Mouse (Mus musculus) erythroblast, embryonic 14.5 days (primary cell): ENCODE measurements around the gene Vdac1. TPM values are rescaled to one million over a fixed set of nuclear protein-coding genes. Genes with fewer than 3 reads are reported as not detected.

Experiments used
- H3K27me3 ChIP-seq: 2 replicates; pipeline ENCODE4 v1.6.1; 2012; ENCODE audit warnings: inconsistent platforms; ENCODE audit not compliant: control insufficient read depth
- H3K36me3 ChIP-seq: 2 replicates; pipeline ENCODE4 v1.6.1; 2012; ENCODE audit warnings: mild to moderate bottlenecking, inconsistent platforms; ENCODE audit not compliant: control insufficient read depth
- H3K4me1 ChIP-seq: 2 replicates; pipeline ENCODE4 v1.6.1; 2012; ENCODE audit warnings: inconsistent platforms; ENCODE audit not compliant: control insufficient read depth
- H3K4me3 ChIP-seq: replicated peaks from 2 replicates; pipeline ENCODE3; 2012; ENCODE audit warnings: moderate library complexity, mild to moderate bottlenecking, inconsistent platforms
- H3K9me3 ChIP-seq: 2 replicates; pipeline ENCODE4 v1.6.1; 2012; ENCODE audit warnings: low read length, inconsistent platforms, mixed read lengths; ENCODE audit not compliant: control insufficient read depth
- GATA1 ChIP-seq: IDR thresholded peaks from 2 replicates; pipeline ENCODE4 v1.6.1; 2012; ENCODE audit warnings: low read length, inconsistent platforms, mixed read lengths
- TAL1 ChIP-seq: IDR thresholded peaks from 3 replicates; pipeline ENCODE4 v1.6.1; 2012; ENCODE audit warnings: low read length, inconsistent platforms, mixed read lengths
- polyA plus RNA-seq: library from polyadenylated mRNA; stranded (reverse); fragments of >175 nt; gene quantifications from 2 replicates; pipeline ENCODE4 v1.2.3, GENCODE M21; 2012

Gene Vdac1
- polyA plus RNA-seq, 1 experiment: 1.0 TPM

DNA sequence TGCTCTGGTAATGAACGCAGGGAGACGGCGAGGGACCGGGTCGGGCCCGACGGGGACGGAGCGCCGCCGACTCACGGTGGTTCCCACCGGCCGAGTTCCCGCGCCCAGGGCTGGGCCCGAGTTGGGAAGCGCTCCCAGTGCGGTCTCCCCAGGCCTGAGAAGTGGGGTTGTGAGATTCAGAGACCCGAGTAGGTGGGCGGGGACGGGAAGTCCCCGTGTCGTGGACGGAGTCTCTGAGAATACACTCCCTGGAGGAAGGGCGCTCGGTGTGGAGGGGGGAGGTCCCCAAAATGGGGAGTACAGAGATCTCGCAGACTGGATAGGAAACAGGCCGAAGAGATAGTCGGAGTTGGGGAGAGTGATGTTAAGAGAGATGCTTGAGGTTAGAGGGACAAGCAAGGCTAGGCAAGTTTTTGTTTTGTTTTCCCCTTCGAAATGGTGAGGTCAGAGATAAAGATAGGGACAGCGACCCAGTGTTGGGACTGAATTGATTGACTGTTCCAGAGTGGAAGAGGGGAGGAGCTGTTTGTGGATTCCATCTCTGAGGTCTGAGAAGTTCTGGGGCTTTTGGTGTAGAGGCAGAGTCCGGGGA, 36.0 kb downstream of the Vdac1 start:
- peaks cover 5% of the 10 kb centered on the region; the same call in 1 of the 2 replicates for H3K36me3 ChIP-seq
- peaks cover 31% of the 10 kb centered on the region for H3K4me1 ChIP-seq
- H3K9me3 ChIP-seq: peaks cover 4% of the 10 kb centered on the region; the same call in 1 of the 2 replicates
- H3K4me3 ChIP-seq: peak overlapping the region; percentile 78
- TF ChIP-seq TAL1 (no peak), GATA1 (no peak)
- H3K27me3 ChIP-seq: no peaks in the 10 kb centered on the region

GRCm38 (mm10) chr11:52397385-52397987, 36.8 kb downstream of the Vdac1 start:
- H3K4me1 ChIP-seq: peaks cover 31% of the 10 kb centered on the region

GRCm38 (mm10) chr11:52401476-52401875, 40.8 kb downstream of the Vdac1 start:
- Histone ChIP-seq H3K4me1 (peaks cover 16% of the 10 kb centered on the region), H3K36me3 (peaks cover 38% of the 10 kb centered on the region), H3K4me3 (no peak overlapping the region), H3K27me3 (no peaks in the 10 kb centered on the region), H3K9me3 (peaks cover 4% of the 10 kb centered on the region; the same call in 1 of the 2 replicates)
- TF ChIP-seq GATA1 (no peak), TAL1 (no peak)

More at GRCm38 (mm10) chr11:52397385-52397987, 36.8 kb downstream of the Vdac1 start:
- no peak for TF ChIP-seq TAL1
- H3K36me3 ChIP-seq: peaks cover 7% of the 10 kb centered on the region
- no peaks in the 10 kb centered on the region for H3K27me3 ChIP-seq
- H3K9me3 ChIP-seq: peaks cover 4% of the 10 kb centered on the region; the same call in 1 of the 2 replicates
- peak overlapping the region; percentile 78 for H3K4me3 ChIP-seq

DNA sequence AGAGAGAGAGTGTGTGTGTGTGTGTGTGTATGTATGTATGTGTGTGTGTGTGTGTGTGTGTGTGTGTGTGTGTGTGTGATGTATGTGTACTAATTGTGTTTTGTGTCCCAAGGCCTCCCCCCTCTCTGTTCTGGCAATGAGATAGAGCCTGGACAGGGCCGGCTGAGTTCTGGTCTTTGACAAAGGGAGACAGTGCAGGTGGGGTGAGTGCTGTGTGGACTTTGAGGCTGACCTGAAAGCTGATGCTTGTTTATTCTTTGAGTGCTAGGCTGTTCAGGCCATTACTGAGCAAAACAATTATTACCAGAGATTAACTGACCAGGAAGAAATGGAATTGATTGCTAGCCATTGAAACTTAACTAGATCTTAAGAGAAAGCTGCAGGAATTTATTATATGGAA, 41.9 kb downstream of the Vdac1 start:
- Histone ChIP-seq H3K36me3 (peaks cover 49% of the 10 kb centered on the region), H3K9me3 (peaks cover 2% of the 10 kb centered on the region; the same call in 1 of the 2 replicates), H3K4me1 (peaks cover 6% of the 10 kb centered on the region), H3K4me3 (no peak overlapping the region), H3K27me3 (no peaks in the 10 kb centered on the region)
- TF ChIP-seq TAL1 (no peak), GATA1 (no peak)

- Histone ChIP-seq H3K9me3 (no peaks in the 10 kb centered on the region), H3K4me3 (no peak overlapping the region), H3K36me3 (peaks cover 61% of the 10 kb centered on the region), H3K27me3 (no peaks in the 10 kb centered on the region), H3K4me1 (no peaks in the 10 kb centered on the region; the same call in 1 of the 2 replicates)
- TF ChIP-seq GATA1 (no peak), TAL1 (no peak)
These were observed 43.5 kb downstream of the Vdac1 start for GRCm38 (mm10) chr11:52404209-52404608.

DNA sequence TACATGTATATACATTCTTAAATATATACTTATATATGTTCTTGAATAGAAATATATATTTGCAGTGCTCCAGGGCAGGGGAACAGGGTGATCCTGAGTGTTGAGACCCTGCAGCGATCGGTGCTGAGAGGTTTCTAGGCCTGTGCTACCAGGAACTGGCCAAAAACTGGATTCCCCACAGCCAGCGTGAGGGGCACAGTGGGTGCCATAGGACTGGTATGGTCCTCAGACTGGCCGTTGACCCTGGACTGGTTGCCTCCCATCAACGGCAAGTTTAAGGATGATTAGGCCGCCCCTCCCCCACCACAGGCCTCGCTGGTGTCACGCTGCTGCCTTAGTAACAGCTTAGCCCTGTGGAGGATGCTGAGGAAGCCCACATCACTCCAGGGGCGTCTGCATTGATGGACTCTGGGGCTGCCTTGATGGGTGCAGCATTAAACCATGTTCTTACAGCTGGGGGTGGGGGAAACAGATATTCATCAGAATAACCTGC, 44.6 kb downstream of the Vdac1 start:
- no peak overlapping the region for H3K4me3 ChIP-seq
- TF ChIP-seq GATA1: no peak
- no peaks in the 10 kb centered on the region for H3K27me3 ChIP-seq
- peaks cover 62% of the 10 kb centered on the region for H3K36me3 ChIP-seq
- no peaks in the 10 kb centered on the region; the same call in 1 of the 2 replicates for H3K4me1 ChIP-seq
- H3K9me3 ChIP-seq: no peaks in the 10 kb centered on the region

GRCm38 (mm10) chr11:52409316-52409715, 48.7 kb downstream of the Vdac1 start:
- Histone ChIP-seq H3K36me3 (peaks cover 42% of the 10 kb centered on the region), H3K4me1 (no peaks in the 10 kb centered on the region), H3K9me3 (no peaks in the 10 kb centered on the region), H3K4me3 (no peak overlapping the region), H3K27me3 (no peaks in the 10 kb centered on the region)
- no peak for TF ChIP-seq TAL1
- no peak for TF ChIP-seq GATA1

GRCm38 (mm10) chr11:52418358-52418757, 57.7 kb downstream of the Vdac1 start:
- H3K27me3 ChIP-seq: no peaks in the 10 kb centered on the region
- H3K9me3 ChIP-seq: no peaks in the 10 kb centered on the region
- no peak overlapping the region for H3K4me3 ChIP-seq
- H3K36me3 ChIP-seq: no peaks in the 10 kb centered on the region
- TF ChIP-seq TAL1 (no peak), GATA1 (no peak)
- H3K4me1 ChIP-seq: peaks cover 2% of the 10 kb centered on the region; the same call in 1 of the 2 replicates

DNA sequence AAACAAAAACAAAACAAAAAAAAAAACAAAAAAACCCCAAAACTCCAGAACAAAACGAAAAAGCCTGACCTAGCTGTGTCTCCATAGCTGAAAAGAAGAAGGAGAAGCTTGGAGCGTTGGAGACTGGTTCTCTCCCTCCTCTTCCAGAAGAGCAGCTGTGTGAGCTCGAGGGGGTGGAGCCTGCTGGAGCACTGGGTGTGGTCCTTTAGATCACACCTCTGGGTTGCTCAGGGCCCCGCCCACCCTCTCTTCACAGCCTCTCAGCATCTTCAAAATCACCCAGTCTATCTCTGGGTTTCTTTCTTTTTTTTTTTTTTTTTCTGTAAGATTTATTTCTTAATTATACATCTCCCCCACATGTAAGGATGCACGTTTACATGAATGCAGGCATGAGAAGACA, 58.6 kb downstream of the Vdac1 start:
- no peaks in the 10 kb centered on the region for H3K9me3 ChIP-seq
- no peak overlapping the region for H3K4me3 ChIP-seq
- H3K27me3 ChIP-seq: no peaks in the 10 kb centered on the region
- TF ChIP-seq TAL1 (no peak), GATA1 (no peak)
- peaks cover 2% of the 10 kb centered on the region; the same call in 1 of the 2 replicates for H3K4me1 ChIP-seq
- no peaks in the 10 kb centered on the region for H3K36me3 ChIP-seq
